Mouse (Mus musculus) layer of hippocampus, adult 18-20 months (tissue): ENCODE measurements at regions not wholly inside any gene's neighbourhood (a gene's known extent, or its start where the extent isn't known, plus 50 kb on each side); places are given as distances from the start of the nearest gene placed in this dataset.
A peak's percentile ranks its signal among the peaks of the same experiment; 100 is the strongest.

ENCODE experiments used
- DNase-seq, 2 experiments: peaks; one replicate each; pipeline ENCODE4 v3.0.0; 2022; ENCODE audit warnings: low spot score in 2 of 2

DNA sequence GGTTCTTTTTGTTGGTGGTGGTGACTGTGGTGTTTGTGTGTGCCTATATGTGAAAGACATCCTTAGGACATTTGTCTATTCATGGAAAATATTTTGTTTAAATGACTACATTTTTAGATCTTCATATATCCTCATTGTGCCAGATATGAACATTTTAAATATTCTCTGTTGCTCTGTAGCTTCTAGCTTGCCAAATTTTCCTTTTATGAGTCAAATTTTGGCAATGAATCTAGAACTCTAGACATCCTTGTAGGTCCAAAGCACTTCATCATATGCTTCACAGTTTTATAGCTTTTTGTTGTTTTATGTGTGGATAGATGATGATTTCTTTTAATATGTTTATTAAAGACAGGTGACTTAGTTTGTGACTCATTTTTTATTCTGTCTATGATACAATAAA is 229.4 kb upstream of the Ano5 start:
- no peak for DNase-seq

DNA sequence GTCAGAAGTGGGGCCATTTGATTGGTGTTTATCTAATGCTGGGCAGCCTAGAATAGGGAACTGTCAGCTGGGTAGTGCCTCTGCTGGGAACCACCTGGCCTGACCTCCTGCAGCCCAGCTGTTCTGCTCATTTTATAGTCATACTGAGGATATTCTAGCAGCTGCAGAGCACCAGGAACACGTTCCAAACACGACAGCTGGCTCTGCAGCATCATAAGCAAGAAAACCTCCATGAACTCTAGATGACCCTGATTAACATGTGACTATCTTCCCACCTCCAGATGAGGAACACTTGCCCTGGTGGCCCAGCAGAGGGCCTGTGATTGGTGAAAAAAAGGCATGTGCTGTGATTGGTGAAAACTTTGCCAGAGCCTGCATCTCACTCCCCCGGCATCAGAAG is 210.6 kb upstream of the Ano5 start:
- DNase-seq, result no peak

DNA sequence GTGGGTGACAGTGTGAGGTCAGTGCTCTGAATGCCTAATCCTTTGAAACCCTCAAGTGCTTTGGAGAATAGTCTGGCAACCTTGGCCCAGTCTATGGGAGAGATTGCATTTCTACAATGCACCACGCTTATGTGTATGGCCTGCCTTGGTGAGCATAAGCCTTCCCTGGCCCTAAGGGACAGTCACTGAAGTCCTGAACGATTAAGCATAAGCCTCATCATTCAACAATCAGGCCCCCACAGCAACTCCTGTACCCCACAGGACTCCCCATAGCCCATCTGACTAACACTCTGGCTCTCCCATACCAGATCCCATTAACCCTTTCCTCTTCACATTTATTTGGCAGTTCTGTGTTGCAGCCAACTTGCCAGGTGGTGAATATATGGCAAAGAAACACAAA is 203.1 kb upstream of the Ano5 start:
- no peak for DNase-seq

GRCm38 (mm10) chr7:51310191-51310590 is 200.6 kb upstream of the Ano5 start:
- no peak for DNase-seq

- peak; percentile 7 to 35 for DNase-seq
Observed at GRCm38 (mm10) chr7:51339841-51340540, 170.8 kb upstream of the Ano5 start.

GRCm38 (mm10) chr7:51347521-51347920 is 163.3 kb upstream of the Ano5 start:
- no peak for DNase-seq

- peak in 1 of 2 experiments; percentile 54 for DNase-seq
Observed at GRCm38 (mm10) chr7:51360134-51360533, 150.7 kb upstream of the Ano5 start.

- DNase-seq, result no peak
Observed at GRCm38 (mm10) chr7:51377584-51377983, 133.2 kb upstream of the Ano5 start.
